Mouse (Mus musculus) neural tube, embryonic 11.5 days (tissue): ENCODE data around the gene Gm21258. TPM values are rescaled to one million over a fixed set of nuclear protein-coding genes. Genes with fewer than 3 reads are reported as not detected.
"Not testable (repeated sequence)": the region's sequence is repeated elsewhere in the genome, so short reads cannot be mapped to it uniquely, and the experiment has no call there.

Experiments used
- ATAC-seq: fragments of 200-750 bp; cut with Nextera tagmentation; 2 replicates; pipeline ENCODE4 v1.8.0; 2017; ENCODE audit warnings: moderate number of reproducible peaks, mild to moderate bottlenecking, moderate TSS enrichment, moderate library complexity; ENCODE audit not compliant: insufficient read depth, low FRiP score, low TSS enrichment
- DNase-seq: peaks from one replicate; pipeline ENCODE4 v3.0.0-alpha.2; 2015; ENCODE audit warnings: low spot score
- H3K27ac ChIP-seq: fragments of 300-500 bp; sonication (generic); 2 replicates; pipeline ENCODE4 v1.5.1; 2014; ENCODE audit warnings: low read depth, mild to moderate bottlenecking, low read length
- H3K27me3 ChIP-seq: fragments of 300-500 bp; sonication (generic); 2 replicates; pipeline ENCODE4 v1.6.1; 2014; ENCODE audit warnings: mild to moderate bottlenecking, low read length, mixed read lengths; ENCODE audit not compliant: control insufficient read depth, insufficient read depth
- H3K36me3 ChIP-seq: fragments of 300-500 bp; sonication (generic); 2 replicates; pipeline ENCODE4 v1.6.1; 2014; ENCODE audit warnings: mild to moderate bottlenecking, low read length, moderate library complexity, mixed read lengths; ENCODE audit not compliant: control insufficient read depth, insufficient read depth
- H3K4me1 ChIP-seq: fragments of 300-500 bp; sonication (generic); 2 replicates; pipeline ENCODE4 v1.6.1; 2014; ENCODE audit warnings: low read length, mixed read lengths; ENCODE audit not compliant: control insufficient read depth, insufficient read depth
- H3K4me2 ChIP-seq: fragments of 300-500 bp; sonication (generic); 2 replicates; pipeline ENCODE4 v1.6.1; 2014; ENCODE audit warnings: low read depth, mild to moderate bottlenecking, moderate library complexity
- H3K4me3 ChIP-seq: fragments of 300-500 bp; sonication (generic); 2 replicates; pipeline ENCODE4 v1.5.1; 2014; ENCODE audit warnings: low read depth, low read length
- H3K9ac ChIP-seq: fragments of 300-500 bp; sonication (generic); 2 replicates; pipeline ENCODE4 v1.6.1; 2014; ENCODE audit warnings: mild to moderate bottlenecking, low read length
- H3K9me3 ChIP-seq: fragments of 300-500 bp; sonication (generic); 2 replicates; pipeline ENCODE4 v1.6.1; 2016; ENCODE audit warnings: low read length; ENCODE audit not compliant: control insufficient read depth
- WGBS: fragments of 180-500 bp; shearing (Covaris S2); extraction: QIAGEN DNeasy Blood & Tissue Kit; methylation state at CpG from one replicate; pipeline ENCODE4 v1.1.7; 2014; 5-methylcytosine and 5-hydroxymethylcytosine counted together
- polyA plus RNA-seq: library from polyadenylated mRNA; unstranded; fragments of >200 nt; fragmentation: Nextera tagmentation; extraction: Ambion mirVana; gene quantifications from 2 replicates; pipeline ENCODE4 v1.2.1, GENCODE M21; 2014

The Gm21258 gene
- polyA plus RNA-seq = not detected in 2 replicates

- not testable (repeated sequence) for H3K9me3 ChIP-seq, H3K9ac ChIP-seq, H3K36me3 ChIP-seq, H3K4me1 ChIP-seq, H3K4me3 ChIP-seq, ATAC-seq, H3K27me3 ChIP-seq, DNase-seq, H3K4me2 ChIP-seq, H3K27ac ChIP-seq
- no CpG with 5 or more reads among the region's 6 CpGs for WGBS
Measured at GRCm38 (mm10) chrY:52779740-52780139, at the start of gene Gm21258. Gm21258 (plus strand) TSS chrY:52780040.
